Mouse (Mus musculus): ENCODE results near the gene Avpr1b. TPM values are rescaled to one million over a fixed set of nuclear protein-coding genes. Genes with fewer than 3 reads are reported as not detected.

The Avpr1b gene
- polyA plus RNA-seq, 1 experiment from 2014 or later, result not detected

DNA sequence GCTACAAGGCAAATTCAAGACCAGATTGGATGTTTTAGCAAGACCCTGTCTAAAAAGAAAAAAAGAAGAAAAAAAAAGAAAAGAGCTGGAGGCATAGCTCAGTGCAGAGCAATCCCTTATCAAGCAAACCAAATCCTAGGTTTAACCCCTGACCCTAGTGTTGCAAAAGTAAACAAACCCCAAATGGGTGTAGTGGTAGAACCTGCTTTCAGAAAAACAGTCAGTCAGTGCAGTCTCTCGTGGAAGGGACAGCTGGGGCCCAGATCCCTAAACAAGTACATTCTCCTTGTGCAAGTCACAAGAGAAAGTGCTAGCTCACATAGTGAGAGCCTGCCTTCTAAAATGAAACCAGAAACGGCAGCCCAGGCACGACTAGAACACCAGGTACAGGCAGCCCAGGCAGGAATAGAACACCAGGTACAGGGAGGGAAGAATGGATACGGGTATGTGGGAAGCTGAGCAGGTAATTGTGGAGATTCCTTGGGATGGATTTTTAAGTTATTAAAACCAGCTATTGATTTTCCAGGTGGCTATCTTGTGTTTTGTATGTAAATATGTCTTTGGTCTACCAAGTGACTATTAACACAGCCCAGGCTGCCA, 13.6 kb downstream of the Avpr1b start:
- Histone ChIP-seq H3K4me3 (ENCODE audit: control insufficient read depth in 1 of 2, insufficient read depth in 1 of 2, low read depth in 1 of 2, low read length in 2 of 2) (no peak overlapping the region), H3K4me1 (ENCODE audit: control insufficient read depth in 2 of 2, insufficient read depth in 2 of 2, low read length in 2 of 2) (peaks cover 4 to 8% of the 10 kb centered on the region in 2 experiments; a peak in 2 of 4 replicates), H3K4me2 (ENCODE audit: low read length) (no peak overlapping the region), H3K9ac (ENCODE audit: low read length) (no peak overlapping the region), H3K27ac (replicated peaks in 1 of 2; ENCODE audit: control insufficient read depth in 1 of 2, insufficient read depth in 1 of 2, low read depth in 2 of 2, low read length in 2 of 2) (no peak overlapping the region), H3K27me3 (ENCODE audit: control insufficient read depth, insufficient read depth, low read length) (no peaks in the 10 kb centered on the region), H3K36me3 (ENCODE audit: control insufficient read depth, insufficient read depth, low read length) (no peaks in the 10 kb centered on the region), H3K9me3 (ENCODE audit: control insufficient read depth, low read length) (no peaks in the 10 kb centered on the region)
- no peak for ATAC-seq (ENCODE audit: insufficient number of reproducible peaks, insufficient read depth, low FRiP score, low read depth)
- 45% methylated on average over 4 of the region's 4 CpGs for WGBS

DNA sequence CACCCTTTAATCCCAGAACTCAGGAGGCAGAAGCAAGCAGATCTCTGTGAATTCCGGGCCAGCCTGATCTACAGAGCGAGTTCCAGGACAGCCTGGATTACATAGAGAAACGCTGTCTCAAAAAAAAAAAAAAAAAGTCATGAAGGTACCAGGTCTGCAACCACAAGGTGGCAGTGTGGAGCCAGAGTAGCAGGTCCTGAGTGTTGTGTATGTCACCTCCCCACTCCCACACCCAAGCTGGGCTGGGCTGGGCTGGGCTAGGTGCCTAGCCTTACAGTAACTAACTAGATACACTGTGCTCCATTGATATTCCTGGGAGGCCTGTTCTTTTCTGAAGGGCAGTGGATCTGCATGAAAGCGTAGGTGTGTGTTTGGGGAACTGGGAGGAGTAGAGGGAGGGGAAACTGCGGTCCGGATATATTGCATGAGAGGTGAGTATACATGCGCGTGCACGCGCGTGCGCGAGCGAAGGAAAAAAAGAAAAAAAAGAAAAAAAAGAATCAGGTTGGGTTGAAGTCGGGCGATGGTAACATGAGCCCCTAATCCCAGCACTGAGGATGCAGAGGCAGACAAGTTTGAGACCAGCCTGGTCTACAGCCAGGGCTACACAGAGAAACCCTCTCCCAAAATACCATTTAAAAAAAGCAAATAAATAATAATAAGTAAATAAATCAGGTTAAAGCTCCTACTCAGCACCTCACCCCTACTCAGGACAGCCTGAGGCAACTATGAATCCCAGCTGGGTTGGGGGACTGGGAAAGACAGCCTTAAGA, 14.5 kb downstream of the Avpr1b start:
- 67% methylated on average over 16 of the region's 16 CpGs for WGBS
- H3K27me3 ChIP-seq (ENCODE audit: control insufficient read depth, insufficient read depth, low read length), result no peaks in the 10 kb centered on the region
- H3K36me3 ChIP-seq (ENCODE audit: control insufficient read depth, insufficient read depth, low read length), result no peaks in the 10 kb centered on the region
- H3K4me1 ChIP-seq (ENCODE audit: control insufficient read depth in 2 of 2, insufficient read depth in 2 of 2, low read length in 2 of 2), result peaks cover 4 to 8% of the 10 kb centered on the region in 2 experiments; a peak in 2 of 4 replicates
- H3K27ac ChIP-seq (replicated peaks in 1 of 2; ENCODE audit: control insufficient read depth in 1 of 2, insufficient read depth in 1 of 2, low read depth in 2 of 2, low read length in 2 of 2), result no peak overlapping the region
- no peak overlapping the region for H3K4me2 ChIP-seq (ENCODE audit: low read length)
- H3K9ac ChIP-seq (ENCODE audit: low read length), result no peak overlapping the region
- peak; percentile 61; the same call in 1 of the 2 replicates for ATAC-seq (ENCODE audit: insufficient number of reproducible peaks, insufficient read depth, low FRiP score, low read depth)
- no peaks in the 10 kb centered on the region for H3K9me3 ChIP-seq (ENCODE audit: control insufficient read depth, low read length)
- no peak overlapping the region for H3K4me3 ChIP-seq (ENCODE audit: control insufficient read depth in 1 of 2, insufficient read depth in 1 of 2, low read depth in 1 of 2, low read length in 2 of 2)

- no peak overlapping the region for H3K9ac ChIP-seq (ENCODE audit: low read length)
- peaks cover 4% of the 10 kb centered on the region; the same call in 1 of the 2 replicates for H3K9me3 ChIP-seq (ENCODE audit: control insufficient read depth, low read length)
- H3K27ac ChIP-seq (replicated peaks in 1 of 2; ENCODE audit: control insufficient read depth in 1 of 2, insufficient read depth in 1 of 2, low read depth in 2 of 2, low read length in 2 of 2), result no peak overlapping the region
- H3K4me1 ChIP-seq (ENCODE audit: control insufficient read depth in 2 of 2, insufficient read depth in 2 of 2, low read length in 2 of 2), result peaks cover 4 to 8% of the 10 kb centered on the region in 2 experiments; a peak in 2 of 4 replicates
- H3K4me3 ChIP-seq (ENCODE audit: control insufficient read depth in 1 of 2, insufficient read depth in 1 of 2, low read depth in 1 of 2, low read length in 2 of 2), result no peak overlapping the region
- ATAC-seq (ENCODE audit: insufficient number of reproducible peaks, insufficient read depth, low FRiP score, low read depth), result no peak
- 51% methylated on average over 6 of the region's 6 CpGs for WGBS
- no peaks in the 10 kb centered on the region for H3K36me3 ChIP-seq (ENCODE audit: control insufficient read depth, insufficient read depth, low read length)
- 0 out of 2 replicates have a peak overlapping the region, but pooled peaks have one; percentile 4 for H3K4me2 ChIP-seq (ENCODE audit: low read length)
- H3K27me3 ChIP-seq (ENCODE audit: control insufficient read depth, insufficient read depth, low read length), result no peaks in the 10 kb centered on the region
Measured at GRCm38 (mm10) chr1:131614641-131615040, 15.6 kb downstream of the Avpr1b start.

GRCm38 (mm10) chr1:131616131-131616530, 17.1 kb downstream of the Avpr1b start:
- H3K4me2 ChIP-seq (ENCODE audit: low read length), result no peak overlapping the region
- WGBS, result 71% methylated on average over 1 of the region's 1 CpGs
- H3K27ac ChIP-seq (replicated peaks in 1 of 2; ENCODE audit: control insufficient read depth in 1 of 2, insufficient read depth in 1 of 2, low read depth in 2 of 2, low read length in 2 of 2), result no peak overlapping the region
- H3K9ac ChIP-seq (ENCODE audit: low read length), result no peak overlapping the region
- H3K9me3 ChIP-seq (ENCODE audit: control insufficient read depth, low read length), result peaks cover 6% of the 10 kb centered on the region; the same call in 1 of the 2 replicates
- no peaks in the 10 kb centered on the region for H3K27me3 ChIP-seq (ENCODE audit: control insufficient read depth, insufficient read depth, low read length)
- peaks cover 4 to 8% of the 10 kb centered on the region in 2 experiments; a peak in 2 of 4 replicates for H3K4me1 ChIP-seq (ENCODE audit: control insufficient read depth in 2 of 2, insufficient read depth in 2 of 2, low read length in 2 of 2)
- ATAC-seq (ENCODE audit: insufficient number of reproducible peaks, insufficient read depth, low FRiP score, low read depth), result no peak
- no peaks in the 10 kb centered on the region for H3K36me3 ChIP-seq (ENCODE audit: control insufficient read depth, insufficient read depth, low read length)
- H3K4me3 ChIP-seq (ENCODE audit: control insufficient read depth in 1 of 2, insufficient read depth in 1 of 2, low read depth in 1 of 2, low read length in 2 of 2), result no peak overlapping the region

- no peak overlapping the region for H3K4me2 ChIP-seq (ENCODE audit: low read length)
- peaks cover 6% of the 10 kb centered on the region; the same call in 1 of the 2 replicates for H3K9me3 ChIP-seq (ENCODE audit: control insufficient read depth, low read length)
- H3K27ac ChIP-seq (replicated peaks in 1 of 2; ENCODE audit: control insufficient read depth in 1 of 2, insufficient read depth in 1 of 2, low read depth in 2 of 2, low read length in 2 of 2), result no peak overlapping the region
- no peak overlapping the region for H3K9ac ChIP-seq (ENCODE audit: low read length)
- no peak overlapping the region for H3K4me3 ChIP-seq (ENCODE audit: control insufficient read depth in 1 of 2, insufficient read depth in 1 of 2, low read depth in 1 of 2, low read length in 2 of 2)
- no peaks in the 10 kb centered on the region for H3K27me3 ChIP-seq (ENCODE audit: control insufficient read depth, insufficient read depth, low read length)
- 47% methylated on average over 5 of the region's 5 CpGs for WGBS
- H3K36me3 ChIP-seq (ENCODE audit: control insufficient read depth, insufficient read depth, low read length), result no peaks in the 10 kb centered on the region
- ATAC-seq (ENCODE audit: insufficient number of reproducible peaks, insufficient read depth, low FRiP score, low read depth), result no peak
- H3K4me1 ChIP-seq (ENCODE audit: control insufficient read depth in 2 of 2, insufficient read depth in 2 of 2, low read length in 2 of 2), result peaks cover 4 to 8% of the 10 kb centered on the region in 2 experiments; a peak in 2 of 4 replicates
Measured at GRCm38 (mm10) chr1:131616546-131617220, 17.6 kb downstream of the Avpr1b start.

DNA sequence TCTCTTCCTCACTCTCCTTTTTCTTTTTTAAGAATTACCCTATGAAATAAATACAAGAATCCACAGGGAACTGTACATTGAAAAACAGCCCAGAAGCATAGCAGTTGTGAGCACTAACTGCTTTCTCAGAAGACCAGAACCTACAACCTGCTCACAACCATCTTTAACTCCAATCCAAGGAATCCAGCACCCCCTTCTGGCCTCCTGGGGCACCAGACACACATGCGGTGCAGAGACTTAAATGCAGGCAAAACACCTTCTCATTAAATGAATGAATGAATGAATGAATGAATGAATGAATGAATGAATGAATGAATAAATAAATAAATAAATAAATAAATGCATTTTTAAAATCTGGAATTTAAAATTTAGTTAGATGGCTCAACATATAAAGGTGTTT, 19.5 kb downstream of the Avpr1b start:
- Histone ChIP-seq H3K4me1 (ENCODE audit: control insufficient read depth in 2 of 2, insufficient read depth in 2 of 2, low read length in 2 of 2) (peaks cover 4 to 8% of the 10 kb centered on the region in 2 experiments; a peak in 2 of 4 replicates), H3K4me2 (ENCODE audit: low read length) (no peak overlapping the region), H3K36me3 (ENCODE audit: control insufficient read depth, insufficient read depth, low read length) (no peaks in the 10 kb centered on the region), H3K9ac (ENCODE audit: low read length) (no peak overlapping the region), H3K9me3 (ENCODE audit: control insufficient read depth, low read length) (peaks cover 6% of the 10 kb centered on the region; the same call in 1 of the 2 replicates), H3K27me3 (ENCODE audit: control insufficient read depth, insufficient read depth, low read length) (no peaks in the 10 kb centered on the region), H3K27ac (replicated peaks in 1 of 2; ENCODE audit: control insufficient read depth in 1 of 2, insufficient read depth in 1 of 2, low read depth in 2 of 2, low read length in 2 of 2) (no peak overlapping the region), H3K4me3 (ENCODE audit: control insufficient read depth in 1 of 2, insufficient read depth in 1 of 2, low read depth in 1 of 2, low read length in 2 of 2) (no peak overlapping the region)
- no peak for ATAC-seq (ENCODE audit: insufficient number of reproducible peaks, insufficient read depth, low FRiP score, low read depth)
- 86% methylated on average over 1 of the region's 1 CpGs for WGBS

GRCm38 (mm10) chr1:131619348-131619747, 20.3 kb downstream of the Avpr1b start:
- H3K4me2 ChIP-seq (ENCODE audit: low read length), result no peak overlapping the region
- H3K4me1 ChIP-seq (ENCODE audit: control insufficient read depth in 2 of 2, insufficient read depth in 2 of 2, low read length in 2 of 2), result peaks cover 6 to 12% of the 10 kb centered on the region in 2 experiments; a peak in 2 of 4 replicates
- H3K4me3 ChIP-seq (ENCODE audit: control insufficient read depth in 1 of 2, insufficient read depth in 1 of 2, low read depth in 1 of 2, low read length in 2 of 2), result no peak overlapping the region
- H3K27me3 ChIP-seq (ENCODE audit: control insufficient read depth, insufficient read depth, low read length), result no peaks in the 10 kb centered on the region
- no peak overlapping the region for H3K9ac ChIP-seq (ENCODE audit: low read length)
- ATAC-seq (ENCODE audit: insufficient number of reproducible peaks, insufficient read depth, low FRiP score, low read depth), result no peak
- 65% methylated on average over 7 of the region's 7 CpGs for WGBS
- H3K36me3 ChIP-seq (ENCODE audit: control insufficient read depth, insufficient read depth, low read length), result no peaks in the 10 kb centered on the region
- peaks cover 6% of the 10 kb centered on the region; the same call in 1 of the 2 replicates for H3K9me3 ChIP-seq (ENCODE audit: control insufficient read depth, low read length)
- no peak overlapping the region for H3K27ac ChIP-seq (replicated peaks in 1 of 2; ENCODE audit: control insufficient read depth in 1 of 2, insufficient read depth in 1 of 2, low read depth in 2 of 2, low read length in 2 of 2)

All from heart, embryonic 14.5 days (tissue).